Mouse (Mus musculus): Measurements from ENCODE around the gene Cdc42. TPM values are rescaled to one million over a fixed set of nuclear protein-coding genes. Genes with fewer than 3 reads are reported as not detected.

Gene Cdc42
- polyA plus RNA-seq, 1 experiment from 2014 or later = 235 TPM

- Histone ChIP-seq H3K36me3 (ENCODE audit: control insufficient read depth, insufficient read depth) (no peaks in the 10 kb centered on the region), H3K9ac (ENCODE audit: low read depth, low read length) (no peak overlapping the region), H3K27me3 (ENCODE audit: control insufficient read depth, insufficient read depth, low read depth, low read length) (no peaks in the 10 kb centered on the region), H3K9me3 (replicated peaks; ENCODE audit: control insufficient read depth, low read length) (no peaks in the 10 kb centered on the region), H3K4me3 (ENCODE audit: low read depth, low read length) (no peak overlapping the region), H3K27ac (ENCODE audit: low read length) (no peak overlapping the region), H3K4me2 (ENCODE audit: low read depth, low read length) (no peak overlapping the region), H3K4me1 (ENCODE audit: control insufficient read depth, low read depth, low read length) (no peaks in the 10 kb centered on the region)
- no peak for ATAC-seq (ENCODE audit: low read depth)
- 69% methylated on average over 8 of the region's 8 CpGs for WGBS (ENCODE audit: insufficient replicate concordance)
Measured at GRCm38 (mm10) chr4:137298406-137298805, 59.1 kb downstream of the Cdc42 start.

GRCm38 (mm10) chr4:137297611-137298010 is 59.9 kb downstream of the Cdc42 start:
- no peaks in the 10 kb centered on the region for H3K4me1 ChIP-seq (ENCODE audit: control insufficient read depth, low read depth, low read length)
- 48% methylated on average over 4 of the region's 4 CpGs for WGBS (ENCODE audit: insufficient replicate concordance)
- no peak for ATAC-seq (ENCODE audit: low read depth)

GRCm38 (mm10) chr4:137294951-137295350 is 62.6 kb downstream of the Cdc42 start:
- Histone ChIP-seq H3K27me3 (ENCODE audit: control insufficient read depth, insufficient read depth, low read depth, low read length) (no peaks in the 10 kb centered on the region), H3K9me3 (replicated peaks; ENCODE audit: control insufficient read depth, low read length) (no peaks in the 10 kb centered on the region), H3K4me3 (ENCODE audit: low read depth, low read length) (no peak overlapping the region), H3K4me1 (ENCODE audit: control insufficient read depth, low read depth, low read length) (no peaks in the 10 kb centered on the region), H3K27ac (ENCODE audit: low read length) (no peak overlapping the region), H3K9ac (ENCODE audit: low read depth, low read length) (no peak overlapping the region), H3K36me3 (ENCODE audit: control insufficient read depth, insufficient read depth) (no peaks in the 10 kb centered on the region), H3K4me2 (ENCODE audit: low read depth, low read length) (no peak overlapping the region)
- WGBS (ENCODE audit: insufficient replicate concordance) = 70% methylated on average over 8 of the region's 8 CpGs
- no peak for ATAC-seq (ENCODE audit: low read depth)

More at GRCm38 (mm10) chr4:137297611-137298010, 59.9 kb downstream of the Cdc42 start:
- no peaks in the 10 kb centered on the region for H3K9me3 ChIP-seq (replicated peaks; ENCODE audit: control insufficient read depth, low read length)
- no peaks in the 10 kb centered on the region for H3K36me3 ChIP-seq (ENCODE audit: control insufficient read depth, insufficient read depth)
- H3K27ac ChIP-seq (ENCODE audit: low read length) = no peak overlapping the region
- H3K9ac ChIP-seq (ENCODE audit: low read depth, low read length) = no peak overlapping the region
- no peaks in the 10 kb centered on the region for H3K27me3 ChIP-seq (ENCODE audit: control insufficient read depth, insufficient read depth, low read depth, low read length)
- H3K4me3 ChIP-seq (ENCODE audit: low read depth, low read length) = no peak overlapping the region
- no peak overlapping the region for H3K4me2 ChIP-seq (ENCODE audit: low read depth, low read length)

- Histone ChIP-seq H3K4me3 (ENCODE audit: low read depth, low read length) (no peak overlapping the region), H3K4me1 (ENCODE audit: control insufficient read depth, low read depth, low read length) (no peaks in the 10 kb centered on the region), H3K36me3 (ENCODE audit: control insufficient read depth, insufficient read depth) (no peaks in the 10 kb centered on the region), H3K4me2 (ENCODE audit: low read depth, low read length) (no peak overlapping the region), H3K27me3 (ENCODE audit: control insufficient read depth, insufficient read depth, low read depth, low read length) (no peaks in the 10 kb centered on the region), H3K9me3 (replicated peaks; ENCODE audit: control insufficient read depth, low read length) (no peaks in the 10 kb centered on the region), H3K27ac (ENCODE audit: low read length) (no peak overlapping the region), H3K9ac (ENCODE audit: low read depth, low read length) (no peak overlapping the region)
- no peak for ATAC-seq (ENCODE audit: low read depth)
- 57% methylated on average over 5 of the region's 5 CpGs for WGBS (ENCODE audit: insufficient replicate concordance)
Measured at GRCm38 (mm10) chr4:137294474-137294873, 63.0 kb downstream of the Cdc42 start.

GRCm38 (mm10) chr4:137294032-137294431 is 63.5 kb downstream of the Cdc42 start:
- 0 out of 2 replicates have a peak, but pooled peaks cover 3% of the 10 kb centered on the region for H3K27me3 ChIP-seq (ENCODE audit: control insufficient read depth, insufficient read depth, low read depth, low read length)
- WGBS (ENCODE audit: insufficient replicate concordance) = 61% methylated on average over 7 of the region's 7 CpGs
- H3K4me3 ChIP-seq (ENCODE audit: low read depth, low read length) = no peak overlapping the region
- H3K9me3 ChIP-seq (replicated peaks; ENCODE audit: control insufficient read depth, low read length) = no peaks in the 10 kb centered on the region
- H3K4me1 ChIP-seq (ENCODE audit: control insufficient read depth, low read depth, low read length) = no peaks in the 10 kb centered on the region
- no peak for ATAC-seq (ENCODE audit: low read depth)
- H3K4me2 ChIP-seq (ENCODE audit: low read depth, low read length) = no peak overlapping the region
- H3K27ac ChIP-seq (ENCODE audit: low read length) = no peak overlapping the region
- H3K36me3 ChIP-seq (ENCODE audit: control insufficient read depth, insufficient read depth) = no peaks in the 10 kb centered on the region
- no peak overlapping the region for H3K9ac ChIP-seq (ENCODE audit: low read depth, low read length)

- Histone ChIP-seq H3K4me1 (ENCODE audit: control insufficient read depth, low read depth, low read length) (no peaks in the 10 kb centered on the region), H3K4me3 (ENCODE audit: low read depth, low read length) (no peak overlapping the region), H3K36me3 (ENCODE audit: control insufficient read depth, insufficient read depth) (no peaks in the 10 kb centered on the region), H3K27ac (ENCODE audit: low read length) (no peak overlapping the region), H3K4me2 (ENCODE audit: low read depth, low read length) (no peak overlapping the region), H3K27me3 (ENCODE audit: control insufficient read depth, insufficient read depth, low read depth, low read length) (0 out of 2 replicates have a peak, but pooled peaks cover 3% of the 10 kb centered on the region), H3K9ac (ENCODE audit: low read depth, low read length) (no peak overlapping the region), H3K9me3 (replicated peaks; ENCODE audit: control insufficient read depth, low read length) (no peaks in the 10 kb centered on the region)
- WGBS (ENCODE audit: insufficient replicate concordance) = 69% methylated on average over 7 of the region's 7 CpGs
- no peak for ATAC-seq (ENCODE audit: low read depth)
Measured at GRCm38 (mm10) chr4:137292625-137293024, 64.9 kb downstream of the Cdc42 start.

GRCm38 (mm10) chr4:137290250-137290649 is 67.3 kb downstream of the Cdc42 start:
- H3K9me3 ChIP-seq (replicated peaks; ENCODE audit: control insufficient read depth, low read length) = no peaks in the 10 kb centered on the region
- WGBS (ENCODE audit: insufficient replicate concordance) = 61% methylated on average over 3 of the region's 3 CpGs
- ATAC-seq (ENCODE audit: low read depth) = no peak
- H3K4me3 ChIP-seq (ENCODE audit: low read depth, low read length) = no peak overlapping the region
- no peak overlapping the region for H3K27ac ChIP-seq (ENCODE audit: low read length)
- H3K36me3 ChIP-seq (ENCODE audit: control insufficient read depth, insufficient read depth) = no peaks in the 10 kb centered on the region
- H3K27me3 ChIP-seq (ENCODE audit: control insufficient read depth, insufficient read depth, low read depth, low read length) = peaks cover 3% of the 10 kb centered on the region; the same call in 1 of the 2 replicates
- no peak overlapping the region for H3K4me2 ChIP-seq (ENCODE audit: low read depth, low read length)
- no peaks in the 10 kb centered on the region for H3K4me1 ChIP-seq (ENCODE audit: control insufficient read depth, low read depth, low read length)
- H3K9ac ChIP-seq (ENCODE audit: low read depth, low read length) = no peak overlapping the region

- WGBS (ENCODE audit: insufficient replicate concordance) = 70% methylated on average over 6 of the region's 6 CpGs
- no peak for ATAC-seq (ENCODE audit: low read depth)
- no peak overlapping the region for H3K4me2 ChIP-seq (ENCODE audit: low read depth, low read length)
Measured at GRCm38 (mm10) chr4:137289701-137290100, 67.8 kb downstream of the Cdc42 start.

GRCm38 (mm10) chr4:137287818-137288217 is 69.7 kb downstream of the Cdc42 start:
- Histone ChIP-seq H3K9ac (ENCODE audit: low read depth, low read length) (no peak overlapping the region), H3K27me3 (ENCODE audit: control insufficient read depth, insufficient read depth, low read depth, low read length) (peaks cover 13% of the 10 kb centered on the region), H3K27ac (ENCODE audit: low read length) (no peak overlapping the region), H3K9me3 (replicated peaks; ENCODE audit: control insufficient read depth, low read length) (no peaks in the 10 kb centered on the region), H3K36me3 (ENCODE audit: control insufficient read depth, insufficient read depth) (no peaks in the 10 kb centered on the region), H3K4me1 (ENCODE audit: control insufficient read depth, low read depth, low read length) (no peaks in the 10 kb centered on the region), H3K4me3 (ENCODE audit: low read depth, low read length) (no peak overlapping the region), H3K4me2 (ENCODE audit: low read depth, low read length) (no peak overlapping the region)
- no peak for ATAC-seq (ENCODE audit: low read depth)
- WGBS (ENCODE audit: insufficient replicate concordance) = 1% methylated on average over 4 of the region's 4 CpGs

More at GRCm38 (mm10) chr4:137289701-137290100, 67.8 kb downstream of the Cdc42 start:
- H3K9ac ChIP-seq (ENCODE audit: low read depth, low read length) = no peak overlapping the region
- H3K9me3 ChIP-seq (replicated peaks; ENCODE audit: control insufficient read depth, low read length) = no peaks in the 10 kb centered on the region
- H3K4me3 ChIP-seq (ENCODE audit: low read depth, low read length) = no peak overlapping the region
- H3K36me3 ChIP-seq (ENCODE audit: control insufficient read depth, insufficient read depth) = no peaks in the 10 kb centered on the region
- no peak overlapping the region for H3K27ac ChIP-seq (ENCODE audit: low read length)
- peaks cover 3% of the 10 kb centered on the region for H3K27me3 ChIP-seq (ENCODE audit: control insufficient read depth, insufficient read depth, low read depth, low read length)
- H3K4me1 ChIP-seq (ENCODE audit: control insufficient read depth, low read depth, low read length) = no peaks in the 10 kb centered on the region
